26 mouse cellular contexts compared by ENCODE assay signal in the genomic region with DNA sequence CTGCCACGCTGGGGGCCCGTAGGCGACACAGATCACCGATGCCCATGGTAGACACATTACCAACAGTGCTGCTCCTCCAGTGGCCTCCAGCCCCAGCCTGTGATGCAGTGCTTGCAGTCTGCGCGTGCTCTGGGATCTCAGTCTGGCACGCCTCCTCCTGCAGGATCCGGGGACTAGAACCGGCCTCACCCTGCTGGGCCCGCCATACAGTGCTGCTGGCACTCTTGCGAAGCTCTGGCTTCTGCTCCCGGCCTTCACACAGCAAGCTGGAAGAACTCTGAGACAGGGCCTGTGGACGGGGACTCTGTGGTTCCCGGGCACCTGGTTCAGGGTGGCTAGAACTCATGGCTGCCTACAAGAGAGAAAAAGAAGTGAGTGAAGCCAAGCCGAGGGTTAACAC. TPM values are rescaled to one million over a fixed set of nuclear protein-coding genes. Genes with fewer than 3 reads are reported as not detected.
DNase-seq lines count a peak whose midpoint lies in the region; ATAC-seq and TF ChIP-seq lines count a peak whose summit lies in the region.
"Had no signal": no experiment of that assay in that cellular context is flagged by ENCODE, and none has a peak within 500 bp of the region (broad histone marks: within the 10 kb centered on the region; RNA-seq: fewer than 3 reads in every experiment).

No protein-coding gene starts in this region.

- no peak for ATAC-seq in cerebellum, adult (ENCODE audit: insufficient number of reproducible peaks, low FRiP score, low TSS enrichment)
- ATAC-seq: CD4-positive, CD25-positive, alpha-beta regulatory T cell, adult 4 months; forebrain, postnatal 0 days; intestine, embryonic 15.5 days had no signal

- H3K36me3 ChIP-seq in E14TG2a.4 (ENCODE audit: insufficient read depth, low read length): no peaks in the 10 kb centered on the region
- H3K36me3 ChIP-seq: forebrain, embryonic 12.5 days; heart, embryonic 12.5 days; hindbrain, embryonic 10.5 days; intestine, embryonic 15.5 days had no signal

- H3K9me3 ChIP-seq in E14TG2a.4 (ENCODE audit: low read length): no peaks in the 10 kb centered on the region
- H3K9me3 ChIP-seq: embryonic facial prominence, embryonic 12.5 days; forebrain, embryonic 12.5 days; heart, embryonic 12.5 days; hindbrain, embryonic 10.5 days; intestine, embryonic 15.5 days had no signal

- TF ChIP-seq POLR2A in cerebellum, adult 2 months (IDR thresholded peaks at IDR 0.05; ENCODE audit: borderline replicate concordance, insufficient read depth, low read length): no peak

- no peak overlapping the region for H3K27ac ChIP-seq in cerebellum, adult 2 months (ENCODE audit: insufficient read depth, low read length)
- H3K27ac ChIP-seq: forebrain, embryonic 12.5 days; gastrocnemius, adult 2 months; hindbrain, embryonic 14.5 days; intestine, embryonic 15.5 days had no signal

- H3K27me3 ChIP-seq in E14TG2a.4 (ENCODE audit: insufficient read depth, low read length): peaks cover 65% of the 10 kb centered on the region
- H3K27me3 ChIP-seq in cerebellum, adult 2 months (ENCODE audit: control insufficient read depth, insufficient read depth, low read length): no peaks in the 10 kb centered on the region
- H3K27me3 ChIP-seq: intestine, embryonic 15.5 days had no signal

- TF ChIP-seq CTCF in E14TG2a.4 (conservative IDR thresholded peaks at IDR 0.05; ENCODE audit: low read length): no peak
- no peak for TF ChIP-seq CTCF in cerebellum, adult 2 months (IDR thresholded peaks at IDR 0.05; ENCODE audit: borderline replicate concordance, insufficient read depth, low read depth, low read length)

- peak overlapping the region; percentile 32 for H3K4me3 ChIP-seq in E14TG2a.4 (replicated peaks; ENCODE audit: low read length)
- H3K4me3 ChIP-seq in cerebellum, adult 2 months (replicated peaks; ENCODE audit: insufficient read depth, low read depth, low read length): no peak overlapping the region
- H3K4me3 ChIP-seq: embryonic facial prominence, embryonic 12.5 days; forebrain, embryonic 12.5 days; gastrocnemius, adult 2 months; heart, embryonic 12.5 days; hindbrain, embryonic 10.5 days; intestine, embryonic 15.5 days had no signal

- DNase-seq in cerebellum, adult 11 months: peak; percentile 19
- peak; percentile 26 to 53 for DNase-seq in cerebellum, adult 2 months
- peak; percentile 64 to 69 for DNase-seq in cerebellum, postnatal 14 days
- DNase-seq in right cerebral cortex, postnatal 10 days (ENCODE audit: low spot score in 2 of 2): no peak
- DNase-seq in thymus, adult 18-20 months: no peak
- DNase-seq in layer of hippocampus, adult 18-20 months (ENCODE audit: low spot score in 2 of 2): no peak
- DNase-seq: adrenal gland, adult 8-10 months; adrenal gland, postnatal 36 days; B cell, adult 2 months; embryo, embryonic 11 days; forebrain, postnatal 0 days; gastrocnemius, adult 2 months; gastrocnemius, postnatal 25 days; kidney, adult 18-20 months had no signal

- peaks cover 44% of the 10 kb centered on the region for H3K4me1 ChIP-seq in E14TG2a.4 (replicated peaks; ENCODE audit: low read depth, low read length)
- H3K4me1 ChIP-seq in cerebellum, adult 2 months (ENCODE audit: control insufficient read depth, insufficient read depth, low read length): no peaks in the 10 kb centered on the region; the same call in 1 of the 2 replicates
- H3K4me1 ChIP-seq: forebrain, embryonic 12.5 days had no signal

- 69% methylated on average over 15 of the region's 15 CpGs for WGBS in cerebellum, adult 2 months

RNA-seq across cellular contexts. Expression of a gene that starts 6.0 kb away (rescaled TPM):
- 1.5 and 1.6 TPM in 2 replicates for polyA plus RNA-seq in cerebellum, adult 2 months (2012; rRNA removed)
- 1 to 10 TPM; 2.9 to 3.3 TPM for total RNA-seq in layer of hippocampus, adult 18-20 months (2021)
- total RNA-seq: common myeloid progenitor, adult 5-6 weeks; granulocyte monocyte progenitor cell, adult 5-6 weeks had no signal

RNA-seq across cellular contexts. Expression of a gene that starts 23.9 kb away (rescaled TPM):
- polyA plus RNA-seq in cerebellum, adult 2 months (2012; rRNA removed): 0.56 and 0.92 TPM in 2 replicates
- under 1 TPM; 0.30 to 0.32 TPM for total RNA-seq in layer of hippocampus, adult 18-20 months (2021)
- total RNA-seq: common myeloid progenitor, adult 5-6 weeks; granulocyte monocyte progenitor cell, adult 5-6 weeks; MEL had no signal

RNA-seq across cellular contexts. Expression of a gene that starts 43.2 kb away (rescaled TPM):
- polyA plus RNA-seq in cerebellum, adult 2 months (2012; rRNA removed): 0.05 and 0.18 TPM in 2 replicates
- total RNA-seq in layer of hippocampus, adult 18-20 months (2021): not detected
- total RNA-seq: common myeloid progenitor, adult 5-6 weeks; granulocyte monocyte progenitor cell, adult 5-6 weeks; MEL had no signal
- polyA plus RNA-seq: CD4-positive, CD25-positive, alpha-beta regulatory T cell, adult 4 months; forebrain, embryonic 12.5 days; hindbrain, embryonic 10.5 days had no signal

Comparison
In these comparisons a context has a peak if more than half of its experiments do, and no peak if none do; other contexts are left out.
1. DNase-seq: peak in cerebellum, adult 11 months (single experiment), cerebellum, adult 2 months (2 of 2) and cerebellum, postnatal 14 days (2 of 2); none in right cerebral cortex, postnatal 10 days (0 of 2), thymus, adult 18-20 months (0 of 2) and layer of hippocampus, adult 18-20 months (0 of 2).